Mouse (Mus musculus): ENCODE measurements around the gene Dnajc16.

Gene Dnajc16

GRCm38 (mm10) chr4:141763476-141763875, 27.3 kb downstream of the Dnajc16 start:
- DNase-seq (ENCODE audit: low spot score in 2 of 2): no peak

- no peak for DNase-seq (ENCODE audit: low spot score in 2 of 2)
Observed at GRCm38 (mm10) chr4:141762102-141762598, 28.6 kb downstream of the Dnajc16 start.

GRCm38 (mm10) chr4:141760942-141761341, 29.8 kb downstream of the Dnajc16 start:
- no peak for DNase-seq (ENCODE audit: low spot score in 2 of 2)

GRCm38 (mm10) chr4:141758874-141759542, 31.7 kb downstream of the Dnajc16 start:
- no peak for DNase-seq (ENCODE audit: low spot score in 2 of 2)

- DNase-seq (ENCODE audit: low spot score in 2 of 2): no peak
Observed at GRCm38 (mm10) chr4:141757124-141757523, 33.6 kb downstream of the Dnajc16 start.

GRCm38 (mm10) chr4:141755375-141755930, 35.3 kb downstream of the Dnajc16 start:
- DNase-seq (ENCODE audit: low spot score in 2 of 2): no peak

GRCm38 (mm10) chr4:141752076-141752421, 38.7 kb downstream of the Dnajc16 start:
- peak in 1 of 2 experiments; percentile 13 for DNase-seq (ENCODE audit: low spot score in 2 of 2)

GRCm38 (mm10) chr4:141751419-141752075, 39.2 kb downstream of the Dnajc16 start:
- no peak for DNase-seq (ENCODE audit: low spot score in 2 of 2)

DNA sequence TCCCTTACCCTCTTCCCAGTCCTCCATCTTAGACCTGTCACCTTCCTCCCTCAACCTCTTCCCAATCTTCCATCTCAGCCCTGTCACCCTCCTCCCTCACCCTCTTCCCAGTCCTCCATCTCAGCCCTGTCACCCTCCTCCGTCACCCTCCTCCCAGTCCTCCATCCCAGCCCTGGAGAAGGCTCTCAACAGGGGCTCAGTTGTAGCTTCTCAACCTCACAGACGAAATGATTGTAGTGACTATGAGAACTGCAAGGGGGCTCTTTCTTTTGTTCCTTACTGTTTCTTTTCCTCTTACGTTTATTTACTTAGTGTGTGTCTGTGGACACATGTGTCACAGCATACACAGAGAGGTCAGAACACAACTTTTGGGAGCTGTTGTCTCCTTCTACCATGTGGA, 39.9 kb downstream of the Dnajc16 start:
- DNase-seq (ENCODE audit: low spot score in 2 of 2): no peak

- DNase-seq (ENCODE audit: low spot score in 2 of 2): no peak
Observed at GRCm38 (mm10) chr4:141749557-141749956, 41.2 kb downstream of the Dnajc16 start.

- DNase-seq (ENCODE audit: low spot score in 2 of 2): no peak
Observed at GRCm38 (mm10) chr4:141746578-141747346, 44.0 kb downstream of the Dnajc16 start, which contains the start of gene Agmat. TSS of gene Agmat (plus strand) at chr4:141746672.

- DNase-seq (ENCODE audit: low spot score in 2 of 2): no peak
Observed at GRCm38 (mm10) chr4:141742381-141742780, 48.4 kb downstream of the Dnajc16 start.

DNA sequence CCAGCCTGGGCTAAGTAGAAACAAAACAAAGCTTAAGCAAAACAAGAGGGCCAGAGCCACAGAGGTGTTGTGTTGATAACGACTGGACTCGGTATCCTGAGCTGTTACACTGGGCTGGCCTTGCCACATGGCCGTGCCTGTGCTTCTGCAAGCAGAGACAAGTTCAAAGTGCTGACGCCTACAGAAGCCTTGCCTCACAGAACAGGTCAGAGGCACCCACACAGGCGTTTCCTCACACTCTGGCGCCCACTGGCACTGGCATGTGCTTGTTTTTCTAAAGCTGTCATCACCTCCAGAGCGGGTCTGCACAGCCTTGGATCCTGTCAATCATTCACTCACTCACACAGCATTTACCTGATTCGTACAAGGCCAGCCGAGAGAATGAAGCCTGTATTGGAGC, 48.9 kb downstream of the Dnajc16 start:
- DNase-seq (ENCODE audit: low spot score in 2 of 2): no peak

- DNase-seq (ENCODE audit: low spot score in 2 of 2): no peak
Observed at GRCm38 (mm10) chr4:141738015-141738414, 52.7 kb downstream of the Dnajc16 start.

- no peak for DNase-seq (ENCODE audit: low spot score in 2 of 2)
Observed at GRCm38 (mm10) chr4:141736856-141737255, 53.9 kb downstream of the Dnajc16 start.

GRCm38 (mm10) chr4:141735206-141735560, 55.5 kb downstream of the Dnajc16 start:
- DNase-seq (ENCODE audit: low spot score in 2 of 2): no peak

GRCm38 (mm10) chr4:141734446-141735205, 56.1 kb downstream of the Dnajc16 start:
- DNase-seq (ENCODE audit: low spot score in 2 of 2): peak; percentile 74 to 75

DNA sequence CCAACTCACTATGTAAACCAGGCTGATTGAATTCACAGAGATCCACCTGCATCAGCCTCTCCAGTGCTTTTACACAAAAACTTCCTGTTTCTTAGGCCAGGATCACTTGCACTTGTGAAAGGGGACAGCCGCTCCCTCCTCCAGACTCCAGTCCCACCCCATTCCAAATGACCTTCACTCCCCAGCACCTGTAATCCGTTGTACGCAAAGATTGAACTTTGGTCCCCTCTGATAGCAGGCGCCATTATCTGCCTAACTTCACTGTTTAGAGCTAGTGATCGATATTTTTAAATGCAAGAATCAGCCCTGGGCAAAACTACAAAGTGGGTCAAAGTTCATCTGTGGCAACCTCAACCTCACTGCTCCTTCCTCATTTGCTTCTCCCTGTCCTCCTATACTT, 59.0 kb downstream of the Dnajc16 start:
- DNase-seq (ENCODE audit: low spot score in 2 of 2): no peak

GRCm38 (mm10) chr4:141730401-141730800, 60.3 kb downstream of the Dnajc16 start:
- DNase-seq (ENCODE audit: low spot score in 2 of 2): no peak

- no peak for DNase-seq (ENCODE audit: low spot score in 2 of 2)
Observed at GRCm38 (mm10) chr4:141729266-141729665, 61.5 kb downstream of the Dnajc16 start.

DNA sequence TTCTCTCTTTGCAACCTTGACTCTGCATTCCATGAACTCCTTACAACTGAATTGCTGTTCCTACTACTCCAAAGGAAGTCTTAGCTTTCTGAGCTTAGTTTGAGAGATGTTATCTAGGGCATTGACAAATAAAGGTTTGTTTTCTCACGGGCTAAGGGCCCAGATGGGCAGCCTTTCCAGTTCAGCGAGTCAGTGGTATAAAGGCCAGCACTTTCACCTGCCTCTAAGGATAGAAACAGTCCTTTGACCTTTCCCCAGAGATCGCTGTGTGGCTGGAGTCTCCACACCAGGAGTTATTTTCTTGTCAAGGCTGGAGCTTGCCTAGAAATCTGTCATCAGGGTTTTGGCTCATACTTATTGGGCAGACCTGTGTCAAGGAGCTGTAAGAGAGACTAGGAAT, 65.0 kb downstream of the Dnajc16 start:
- no peak for DNase-seq (ENCODE audit: low spot score in 2 of 2)

DNA sequence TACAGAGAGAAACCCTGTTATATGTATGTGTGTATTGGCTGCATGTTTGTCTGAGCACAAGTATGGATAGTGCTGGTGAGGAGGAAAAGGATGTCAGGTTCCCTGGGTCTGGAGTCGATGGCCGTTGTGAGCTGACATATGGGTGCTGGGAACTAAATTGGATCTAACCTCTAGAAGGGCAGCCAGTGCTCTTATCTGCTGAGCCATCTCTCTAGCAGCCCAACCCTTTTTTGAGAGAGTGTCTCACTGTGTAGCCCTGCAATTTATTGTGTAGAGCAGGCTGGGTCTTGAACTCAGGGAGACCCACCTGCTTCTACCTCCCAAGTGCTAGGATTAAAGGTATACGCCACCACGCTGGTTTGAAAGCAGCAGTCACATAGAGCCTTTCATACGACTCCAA, 65.5 kb downstream of the Dnajc16 start:
- no peak for DNase-seq (ENCODE audit: low spot score in 2 of 2)

Data from spleen, postnatal 14 days (tissue).